Mouse (Mus musculus): Measurements from ENCODE around the gene Ak5.

The Ak5 gene

GRCm38 (mm10) chr3:152432677-152433076 is 235.5 kb downstream of the Ak5 start:
- DNase-seq (ENCODE audit: low read depth, low spot score), result no peak

GRCm38 (mm10) chr3:152428925-152429324 is 239.2 kb downstream of the Ak5 start:
- no peak for DNase-seq (ENCODE audit: low read depth, low spot score)
